Mouse (Mus musculus): ENCODE measurements around the gene Smim24. TPM values are rescaled to one million over a fixed set of nuclear protein-coding genes. Genes with fewer than 3 reads are reported as not detected.

Gene Smim24
- total RNA-seq, 2 experiments from 2014 or later: 1.1 to 1.2 TPM

- DNase-seq (ENCODE audit: low spot score in 2 of 2): peak; percentile 69 to 77
These were observed 14.9 kb downstream of the Smim24 start for GRCm38 (mm10) chr10:81407539-81408423.

- no peak for DNase-seq (ENCODE audit: low spot score in 2 of 2)
These were observed 15.5 kb downstream of the Smim24 start for GRCm38 (mm10) chr10:81408424-81408729.

GRCm38 (mm10) chr10:81408871-81409291, 16.0 kb downstream of the Smim24 start:
- peak; percentile 65 to 70 for DNase-seq (ENCODE audit: low spot score in 2 of 2)

- no peak for DNase-seq (ENCODE audit: low spot score in 2 of 2)
These were observed 16.5 kb downstream of the Smim24 start for GRCm38 (mm10) chr10:81409330-81409729.

GRCm38 (mm10) chr10:81410350-81410749, 17.5 kb downstream of the Smim24 start:
- no peak for DNase-seq (ENCODE audit: low spot score in 2 of 2)

- DNase-seq (ENCODE audit: low spot score in 2 of 2): no peak
These were observed 18.1 kb downstream of the Smim24 start for GRCm38 (mm10) chr10:81410981-81411380.

GRCm38 (mm10) chr10:81411471-81412400, 18.9 kb downstream of the Smim24 start:
- DNase-seq (ENCODE audit: low spot score in 2 of 2): peak; percentile 67 to 74

- no peak for DNase-seq (ENCODE audit: low spot score in 2 of 2)
These were observed 19.9 kb downstream of the Smim24 start for GRCm38 (mm10) chr10:81412586-81413309.

- DNase-seq (ENCODE audit: low spot score in 2 of 2): peak; percentile 77 to 78
These were observed 20.7 kb downstream of the Smim24 start for GRCm38 (mm10) chr10:81413310-81414261.

- no peak for DNase-seq (ENCODE audit: low spot score in 2 of 2)
These were observed 21.8 kb downstream of the Smim24 start for GRCm38 (mm10) chr10:81414682-81415081.

GRCm38 (mm10) chr10:81415146-81415545, 22.3 kb downstream of the Smim24 start:
- DNase-seq (ENCODE audit: low spot score in 2 of 2): no peak

- DNase-seq (ENCODE audit: low spot score in 2 of 2): no peak
These were observed 22.9 kb downstream of the Smim24 start for GRCm38 (mm10) chr10:81415549-81416310.

- DNase-seq (ENCODE audit: low spot score in 2 of 2): peak; percentile 88 to 92
These were observed 23.9 kb downstream of the Smim24 start for GRCm38 (mm10) chr10:81416581-81417226.

- DNase-seq (ENCODE audit: low spot score in 2 of 2): no peak
These were observed 24.7 kb downstream of the Smim24 start for GRCm38 (mm10) chr10:81417227-81418215.

- no peak for DNase-seq (ENCODE audit: low spot score in 2 of 2)
These were observed 25.6 kb downstream of the Smim24 start for GRCm38 (mm10) chr10:81418216-81419070.

- no peak for DNase-seq (ENCODE audit: low spot score in 2 of 2)
These were observed 26.5 kb downstream of the Smim24 start for GRCm38 (mm10) chr10:81419111-81419928.
